Mouse (Mus musculus): ENCODE measurements around the gene 2010300C02Rik. TPM values are rescaled to one million over a fixed set of nuclear protein-coding genes. Genes with fewer than 3 reads are reported as not detected.

Gene 2010300C02Rik
- total RNA-seq, 2 experiments from 2014 or later = 151 to 166 TPM

DNA sequence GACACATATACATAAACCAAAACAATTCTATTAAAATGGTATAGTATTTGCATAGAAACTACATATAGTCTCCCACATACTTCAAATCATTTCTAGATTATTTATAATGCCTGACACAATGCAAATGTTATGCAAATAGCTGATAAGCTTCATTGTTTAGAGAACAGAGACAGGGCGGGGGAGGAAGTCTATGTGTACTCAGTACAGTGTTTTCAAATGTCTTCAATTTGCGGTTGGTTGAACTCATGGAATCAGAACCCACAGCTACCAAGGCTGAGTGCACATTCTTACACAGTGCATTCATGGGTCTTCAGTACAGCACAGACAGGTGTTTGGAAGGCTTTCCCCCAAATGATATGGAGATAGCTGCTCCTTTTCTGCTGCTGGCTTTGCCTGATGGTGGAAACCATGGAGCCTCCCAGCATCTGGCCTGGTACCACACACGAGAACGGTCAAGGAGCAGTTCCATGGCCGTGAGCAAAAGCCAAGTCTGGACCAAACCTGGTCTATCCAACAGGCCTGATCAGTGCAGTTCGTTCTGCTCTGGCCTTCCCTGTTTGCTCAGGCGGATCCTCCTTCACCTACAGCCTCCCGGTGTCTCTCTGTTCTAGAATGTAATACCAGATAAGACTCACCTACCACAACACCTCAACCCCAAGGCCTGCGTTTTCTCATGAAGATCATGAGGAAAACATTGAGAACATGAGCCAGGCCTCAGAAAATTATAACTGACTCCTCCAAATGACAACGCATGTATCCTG, 8.1 kb downstream of the 2010300C02Rik start:
- no peak for DNase-seq (ENCODE audit: low spot score in 2 of 2)

DNA sequence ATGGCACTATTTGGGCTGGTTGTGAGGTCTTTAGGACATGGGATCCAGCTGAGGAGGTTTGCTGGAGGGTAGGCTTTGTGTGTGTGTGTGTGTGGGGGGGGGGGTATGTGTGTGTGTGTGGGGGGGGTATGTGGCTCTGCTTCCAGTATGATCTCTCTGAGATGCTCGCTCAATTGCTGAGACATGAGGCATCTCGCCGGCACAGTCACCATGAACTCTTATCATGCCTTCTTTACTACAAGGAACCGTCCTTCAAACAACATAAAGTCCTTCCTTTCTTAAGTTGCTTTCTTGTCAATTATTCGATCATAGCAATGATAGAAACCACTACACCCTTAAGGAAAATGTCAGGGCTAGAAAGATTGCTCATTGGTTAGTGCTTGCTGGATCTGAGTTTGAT, 8.8 kb downstream of the 2010300C02Rik start:
- no peak for DNase-seq (ENCODE audit: low spot score in 2 of 2)

DNA sequence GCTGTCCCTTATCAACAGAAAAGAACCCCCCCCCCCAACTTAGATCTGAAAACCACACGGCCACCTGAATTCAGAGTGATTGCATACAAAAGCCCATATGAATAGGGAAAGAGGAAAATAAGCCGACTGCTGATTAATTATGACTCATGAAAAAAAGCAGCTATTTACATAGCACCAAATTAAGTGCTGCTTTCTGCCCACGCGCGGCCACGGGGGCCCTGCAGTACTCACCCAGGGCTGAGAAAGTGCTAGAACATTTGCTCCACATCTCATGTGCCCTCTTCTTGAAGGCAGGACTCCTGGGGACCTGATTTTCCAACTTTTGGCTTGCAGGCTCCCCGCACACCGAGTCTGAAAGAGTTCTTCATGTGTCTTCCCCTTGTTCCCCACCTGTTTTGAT, 10.1 kb downstream of the 2010300C02Rik start:
- no peak for DNase-seq (ENCODE audit: low spot score in 2 of 2)

DNA sequence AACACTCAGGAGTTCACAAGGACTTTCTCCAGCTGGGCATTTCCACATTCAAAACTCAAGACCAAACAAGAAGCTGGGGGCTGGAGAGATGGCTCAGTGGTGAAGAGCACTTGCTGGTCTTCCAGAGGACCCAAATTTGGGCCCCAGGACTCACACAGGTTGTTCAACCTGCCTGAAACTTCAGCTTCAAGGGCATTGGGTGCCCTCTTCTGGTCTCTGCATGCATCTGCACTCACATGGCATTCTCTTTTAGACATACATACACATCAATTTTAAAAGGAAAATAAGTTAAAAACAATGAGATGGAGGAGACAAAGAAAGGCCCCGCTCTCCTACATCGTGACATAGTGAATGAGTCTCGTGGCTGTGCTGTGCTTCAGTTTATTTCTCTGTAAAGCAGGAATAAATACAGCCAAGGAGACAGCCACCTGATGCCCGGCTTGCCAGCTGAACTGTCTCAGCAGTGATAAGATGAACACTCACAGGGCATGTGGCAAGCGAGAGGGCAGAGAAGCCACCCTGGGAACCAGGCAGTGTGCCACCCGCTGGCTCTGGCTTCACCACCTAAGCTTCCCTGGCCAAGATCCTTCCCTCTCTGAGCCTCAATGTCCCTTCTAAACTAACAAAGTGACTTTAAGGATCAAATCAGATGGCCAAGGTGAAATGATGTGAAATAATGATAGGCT, 11.5 kb downstream of the 2010300C02Rik start:
- no peak for DNase-seq (ENCODE audit: low spot score in 2 of 2)

DNA sequence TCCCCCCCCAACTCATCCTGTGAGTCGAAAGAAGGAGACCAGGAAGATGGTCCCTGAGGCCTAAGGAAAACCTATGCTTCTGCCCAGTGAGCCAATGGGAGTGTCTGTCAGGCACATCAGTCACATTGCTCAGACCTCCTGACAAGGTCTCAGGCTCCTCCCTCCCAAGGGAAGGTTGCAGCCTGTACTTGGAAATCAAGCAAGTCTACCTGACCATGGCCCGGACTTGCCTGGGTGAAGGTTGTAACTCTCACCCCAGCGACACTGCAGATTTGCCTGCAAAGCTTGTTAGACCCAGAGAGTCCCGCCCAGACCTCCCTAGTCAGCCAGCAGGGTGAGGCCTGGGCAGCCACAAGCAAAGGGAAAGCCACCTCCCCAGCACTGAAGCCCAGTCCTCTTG, 17.6 kb downstream of the 2010300C02Rik start:
- DNase-seq (ENCODE audit: low spot score in 2 of 2) = no peak

DNA sequence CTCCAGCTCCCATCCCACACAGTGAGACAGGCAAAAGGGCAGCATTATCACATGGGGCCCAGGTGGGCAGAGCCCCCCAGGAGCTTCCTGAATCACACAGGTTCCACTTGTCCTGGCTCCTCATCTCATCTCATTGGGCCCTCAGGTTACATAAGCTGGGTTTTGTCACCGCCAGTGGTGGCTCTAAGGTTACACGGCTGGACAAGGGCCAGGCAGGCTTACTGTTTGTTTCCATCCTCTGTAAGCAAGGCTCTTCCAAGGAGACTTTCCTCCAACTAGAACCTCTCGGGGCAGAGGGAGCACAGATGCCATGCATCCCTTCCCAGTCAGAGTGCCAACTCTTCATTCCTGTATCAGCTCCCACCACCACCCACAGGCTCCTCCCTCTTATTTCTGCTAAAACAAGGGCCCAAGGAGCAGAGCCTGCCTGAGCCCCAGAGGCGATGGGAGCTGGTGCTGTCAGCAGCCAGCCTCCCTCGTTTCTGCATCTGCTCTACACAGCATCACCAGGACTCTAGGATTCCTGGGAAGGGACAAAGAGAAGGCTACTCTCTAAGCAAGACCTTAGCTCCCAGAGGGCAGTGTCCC, 20.9 kb downstream of the 2010300C02Rik start:
- no peak for DNase-seq (ENCODE audit: low spot score in 2 of 2)

DNA sequence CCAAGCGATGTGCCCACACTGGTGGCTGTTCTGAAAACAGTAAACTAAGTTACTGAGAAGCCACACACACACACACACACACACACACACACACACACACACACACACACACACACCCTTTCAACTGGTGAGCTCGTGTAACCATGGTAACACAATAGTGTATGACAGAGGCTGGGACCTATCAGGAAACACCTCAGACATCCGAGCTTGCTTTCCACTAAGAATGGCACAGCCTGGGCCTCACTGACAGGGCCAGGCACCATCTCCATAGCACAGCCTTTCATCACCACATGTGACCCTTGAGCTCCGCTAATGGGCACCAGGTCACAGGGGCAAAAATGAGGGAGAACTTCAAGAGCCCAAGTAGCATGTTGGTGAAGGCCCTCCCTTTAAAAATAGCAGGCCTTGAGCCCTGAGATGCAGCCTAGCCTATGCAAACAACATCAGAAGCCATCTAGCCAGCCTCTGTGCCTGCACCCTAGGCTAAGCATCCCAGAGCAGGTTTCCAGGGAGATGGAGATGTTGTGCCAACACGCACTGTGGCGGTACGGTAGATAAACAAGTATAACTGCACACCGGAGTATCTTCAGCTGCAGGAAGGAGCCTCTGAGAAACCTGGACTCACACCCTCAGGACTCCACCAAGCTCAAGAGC, 21.6 kb downstream of the 2010300C02Rik start:
- no peak for DNase-seq (ENCODE audit: low spot score in 2 of 2)

DNA sequence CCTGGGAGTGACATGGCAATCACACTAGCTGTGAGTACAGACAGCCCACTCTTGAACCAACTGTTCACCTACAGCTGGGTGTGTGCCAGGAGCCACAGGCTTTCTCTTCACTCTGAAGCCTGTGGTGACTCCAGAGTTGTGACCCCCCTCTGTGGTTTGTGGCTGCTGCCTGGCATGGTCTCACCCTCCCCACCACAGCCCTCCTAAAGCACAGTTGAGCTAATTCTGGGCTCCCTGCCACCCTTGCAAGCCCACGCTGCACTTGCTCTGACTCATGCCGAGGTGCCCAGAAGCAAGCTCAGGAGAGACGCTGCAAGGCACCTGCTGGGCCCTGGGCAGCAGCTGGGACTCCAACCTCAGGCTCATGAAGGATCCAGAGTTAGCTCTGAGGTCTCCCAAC, 23.0 kb downstream of the 2010300C02Rik start:
- DNase-seq (ENCODE audit: low spot score in 2 of 2) = peak; percentile 63 to 67

DNA sequence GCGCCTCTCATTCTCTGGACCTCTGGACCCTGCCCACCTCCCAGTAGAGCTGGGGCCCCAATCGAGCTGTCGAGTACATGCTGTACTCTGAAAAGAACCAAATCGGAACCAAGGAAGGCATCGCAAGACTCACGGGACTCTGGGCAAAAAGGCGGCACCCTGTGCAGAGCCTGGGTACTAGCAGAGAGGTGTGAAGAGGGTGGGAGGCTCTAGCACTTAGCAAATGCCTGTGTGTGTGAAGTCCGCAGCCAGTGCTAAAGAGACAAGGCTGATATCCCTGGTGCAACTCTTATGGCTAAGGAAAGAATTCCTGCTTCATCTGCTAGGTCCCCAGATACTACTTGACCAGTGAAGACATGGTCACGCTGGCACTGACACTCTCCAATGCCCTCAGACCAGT, 24.2 kb downstream of the 2010300C02Rik start:
- no peak for DNase-seq (ENCODE audit: low spot score in 2 of 2)

DNA sequence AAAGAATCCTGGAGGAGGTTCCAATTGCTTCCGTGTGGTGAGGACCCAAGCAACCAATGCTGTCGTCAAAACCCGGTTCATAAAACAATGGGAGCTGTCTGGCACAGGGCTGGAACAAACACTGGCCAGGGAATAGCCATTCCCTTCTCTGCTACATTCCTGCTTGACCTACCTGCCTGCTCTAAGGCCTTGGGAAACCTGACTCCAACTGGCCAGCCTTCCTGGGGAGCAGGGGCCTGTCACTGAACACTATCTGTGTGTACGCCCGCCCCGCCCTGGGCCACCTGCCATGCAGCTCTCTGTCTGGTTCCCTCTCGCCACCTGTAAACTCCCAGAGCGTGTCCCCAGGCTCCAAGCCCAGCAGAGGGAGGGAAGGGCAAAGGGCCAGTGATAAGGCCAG, 25.5 kb downstream of the 2010300C02Rik start:
- DNase-seq (ENCODE audit: low spot score in 2 of 2) = no peak

DNA sequence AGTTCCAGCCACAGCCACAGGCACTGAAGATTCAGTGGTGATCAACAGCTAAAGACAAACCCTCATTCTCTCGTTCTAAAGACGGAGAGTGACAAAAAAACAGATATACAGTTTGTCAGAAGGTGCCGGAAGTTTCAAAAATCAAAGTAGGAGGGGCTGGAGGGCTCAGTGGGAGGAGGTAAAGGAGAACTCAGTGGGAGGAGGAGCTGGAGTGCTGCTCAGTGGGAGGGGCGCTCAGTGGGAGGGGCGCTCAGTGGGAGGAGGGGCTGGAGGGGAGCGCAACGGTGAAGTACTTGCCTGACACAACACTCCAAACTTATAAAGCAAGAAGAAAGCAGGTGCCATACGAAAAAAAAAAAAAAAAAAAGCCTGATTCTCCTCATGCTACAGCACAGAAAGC, 28.7 kb downstream of the 2010300C02Rik start:
- DNase-seq (ENCODE audit: low spot score in 2 of 2) = no peak

DNA sequence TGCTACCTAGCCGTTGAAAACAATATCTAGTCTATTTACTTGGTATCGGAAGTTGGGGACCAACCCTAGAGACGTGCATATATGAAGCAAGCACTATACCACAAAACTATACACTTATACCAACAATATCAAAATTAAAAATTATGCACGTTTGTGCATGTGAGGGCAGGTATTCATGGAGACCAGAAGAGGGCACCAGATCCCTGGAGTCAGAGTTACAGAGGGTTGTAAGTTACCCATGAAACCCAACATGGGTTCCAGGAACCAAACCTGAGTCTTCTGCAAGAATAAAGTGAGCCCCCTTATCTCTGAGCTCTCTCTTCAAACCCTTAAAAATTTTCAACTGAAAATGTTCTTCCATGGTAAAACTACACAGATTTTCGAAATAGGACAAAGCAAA, 29.2 kb downstream of the 2010300C02Rik start:
- DNase-seq (ENCODE audit: low spot score in 2 of 2) = no peak

DNA sequence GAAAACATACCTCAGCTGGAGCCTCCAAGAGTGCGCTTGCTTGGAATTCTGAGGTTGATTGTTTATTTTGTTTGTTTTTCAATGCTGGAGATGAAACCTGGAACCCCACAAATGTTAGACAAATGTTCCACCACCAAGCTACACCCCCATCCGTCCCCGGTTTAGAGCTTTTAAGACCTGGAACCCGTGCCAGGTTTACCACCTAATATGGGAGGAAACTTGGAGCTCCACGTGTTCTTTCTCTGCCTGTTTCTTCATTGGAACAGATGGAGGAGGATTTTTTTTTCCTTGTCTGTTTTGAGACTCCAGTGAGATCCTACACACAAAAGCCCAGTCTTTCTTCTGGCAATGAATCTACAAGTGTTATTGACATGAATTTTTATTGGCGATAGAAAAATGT, 30.2 kb downstream of the 2010300C02Rik start:
- no peak for DNase-seq (ENCODE audit: low spot score in 2 of 2)

DNA sequence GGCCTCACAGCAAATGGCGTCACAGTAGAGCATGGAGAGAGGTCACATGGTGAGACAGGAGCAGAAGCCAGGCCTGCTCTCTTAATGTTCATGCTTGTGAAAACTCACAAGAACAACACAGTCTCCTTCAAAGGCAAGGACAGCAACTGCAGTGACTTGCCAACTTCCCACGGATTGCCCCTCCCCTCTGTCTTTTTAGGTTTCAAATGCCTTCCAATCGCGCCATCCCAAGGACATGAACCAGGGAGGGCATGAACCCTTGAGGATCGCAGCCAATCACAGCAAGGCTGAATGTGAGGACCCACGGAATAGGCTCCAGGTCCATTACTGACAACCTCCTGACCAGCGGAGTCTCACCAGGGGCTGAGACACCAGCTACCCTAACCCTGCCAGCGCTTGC, 31.5 kb downstream of the 2010300C02Rik start:
- DNase-seq (ENCODE audit: low spot score in 2 of 2) = no peak

DNA sequence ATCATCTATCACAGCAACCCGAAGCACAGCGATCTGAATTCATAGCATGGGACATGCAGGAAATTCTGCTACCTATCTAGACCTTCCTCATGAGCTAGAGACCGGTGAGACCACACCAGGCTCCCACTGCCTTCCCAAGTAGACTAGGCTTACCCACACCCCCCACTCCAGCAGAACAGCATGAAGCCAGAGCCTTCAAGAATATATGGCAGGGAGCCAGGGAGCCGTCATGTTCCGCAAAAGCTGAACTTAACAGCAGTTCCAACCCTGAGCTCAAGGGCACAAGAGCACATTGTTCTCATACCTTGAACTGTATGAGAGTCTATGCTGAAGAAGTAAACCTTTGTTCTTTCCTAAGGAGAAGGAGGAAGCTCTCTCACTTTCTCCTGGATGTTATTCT, 32.4 kb downstream of the 2010300C02Rik start:
- peak; percentile 50 to 53 for DNase-seq (ENCODE audit: low spot score in 2 of 2)

DNA sequence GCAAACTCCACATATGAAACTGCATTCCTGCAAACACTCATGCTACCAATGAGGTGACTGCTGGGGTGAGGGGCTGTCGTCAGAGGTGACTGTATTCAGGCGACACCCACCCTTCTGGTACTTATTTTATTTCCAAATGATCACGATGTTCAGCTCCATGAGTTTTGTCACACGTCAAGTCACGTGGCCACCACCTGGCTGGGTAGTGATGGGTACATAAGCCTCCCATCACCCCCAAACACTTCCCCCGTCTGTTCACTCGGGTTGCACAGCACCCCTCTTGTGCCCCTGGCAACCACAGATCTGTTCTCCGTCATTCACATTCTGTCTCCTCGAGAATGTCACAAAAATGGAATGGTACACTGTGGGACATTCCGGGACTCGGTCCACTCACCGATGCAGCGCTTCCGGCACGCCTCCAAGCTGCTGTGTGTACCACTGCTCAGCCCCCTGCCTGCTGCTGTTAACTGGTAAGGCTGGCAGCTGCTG, 32.9 kb downstream of the 2010300C02Rik start:
- DNase-seq (ENCODE audit: low spot score in 2 of 2) = peak; percentile 71 to 73

DNA sequence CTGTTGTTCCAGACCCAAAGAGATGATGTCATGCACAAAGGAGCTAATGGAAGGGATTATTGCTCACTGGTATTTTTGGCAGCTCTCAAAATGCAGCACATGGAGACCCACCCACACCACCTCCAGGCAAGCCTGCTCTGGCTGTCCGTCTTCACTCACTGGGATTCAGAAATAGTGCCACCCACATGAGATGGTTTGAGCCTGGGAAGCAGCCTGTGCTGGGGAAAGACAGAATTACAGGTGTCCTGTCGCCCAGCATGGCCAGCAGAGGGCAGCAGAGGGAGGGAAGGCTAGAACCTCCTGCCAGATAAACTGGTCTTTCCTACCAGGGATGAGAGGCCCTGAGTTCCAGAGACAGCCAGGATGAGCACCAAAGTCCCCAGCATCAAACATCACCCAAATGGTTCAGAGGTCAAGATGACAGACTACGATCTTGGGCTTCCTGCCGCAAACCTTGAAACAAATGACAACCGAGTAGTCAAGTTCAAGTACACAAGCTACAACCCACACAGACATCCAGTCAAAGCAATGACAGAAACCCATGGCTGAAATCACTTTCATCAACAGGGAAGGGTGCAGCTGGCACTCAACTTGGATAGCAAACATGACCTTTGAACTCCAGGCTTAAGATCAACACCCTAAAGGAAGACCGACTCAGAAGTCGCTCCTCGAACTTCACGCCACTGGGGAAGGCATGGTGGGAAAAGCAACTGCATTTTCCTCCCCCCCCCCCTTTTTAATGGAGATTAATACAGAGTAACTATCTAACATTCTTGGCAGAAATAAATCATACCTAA, 41.4 kb downstream of the 2010300C02Rik start:
- peak; percentile 87 to 90 for DNase-seq (ENCODE audit: low spot score in 2 of 2)

DNA sequence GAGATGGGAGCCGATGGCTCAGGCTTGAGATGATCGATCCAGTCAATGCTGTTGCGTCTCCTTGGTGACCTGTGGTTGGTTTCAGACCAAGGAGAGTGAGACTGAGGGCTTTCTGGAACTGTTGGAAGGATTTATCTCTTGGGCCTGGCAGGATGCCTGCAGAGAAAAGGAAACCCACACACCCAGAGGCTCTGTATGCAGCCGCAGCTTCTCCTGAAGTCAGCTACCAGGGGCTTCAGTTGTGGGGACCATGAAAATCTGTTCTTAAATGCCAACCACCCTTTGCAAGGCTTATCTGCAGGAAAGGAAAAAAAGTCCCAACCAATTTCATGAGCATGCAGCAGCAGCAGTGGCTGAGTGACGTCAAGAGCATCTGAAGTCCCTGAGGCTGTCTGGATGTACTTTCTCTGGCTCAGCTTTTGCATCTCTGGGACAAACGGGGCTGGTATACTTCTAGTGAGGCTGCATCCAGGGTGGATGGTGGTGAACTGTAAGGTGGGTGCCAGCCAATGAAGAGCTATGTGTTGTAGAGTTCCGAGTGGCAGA, 42.8 kb downstream of the 2010300C02Rik start:
- DNase-seq (ENCODE audit: low spot score in 2 of 2) = no peak

DNA sequence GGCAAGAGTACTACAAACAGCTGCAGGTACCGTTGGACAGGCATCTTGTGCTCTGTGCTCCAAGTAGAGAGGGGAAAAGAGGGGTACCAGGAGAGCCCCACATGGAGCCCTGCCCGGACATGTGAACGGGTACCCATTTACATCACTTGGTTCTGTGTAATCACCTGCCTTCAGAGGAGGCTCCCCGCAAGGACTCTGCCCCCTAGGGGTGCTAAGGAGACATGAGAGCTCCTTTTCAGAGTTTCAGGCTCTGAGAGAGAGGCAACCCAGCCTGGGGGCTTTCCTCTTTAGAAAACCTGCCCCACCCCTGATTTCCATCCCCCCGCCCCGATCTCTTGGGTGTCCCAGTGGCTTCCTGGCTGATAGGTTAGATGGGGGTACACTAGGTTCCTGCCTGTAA, 44.4 kb downstream of the 2010300C02Rik start:
- no peak for DNase-seq (ENCODE audit: low spot score in 2 of 2)

DNA sequence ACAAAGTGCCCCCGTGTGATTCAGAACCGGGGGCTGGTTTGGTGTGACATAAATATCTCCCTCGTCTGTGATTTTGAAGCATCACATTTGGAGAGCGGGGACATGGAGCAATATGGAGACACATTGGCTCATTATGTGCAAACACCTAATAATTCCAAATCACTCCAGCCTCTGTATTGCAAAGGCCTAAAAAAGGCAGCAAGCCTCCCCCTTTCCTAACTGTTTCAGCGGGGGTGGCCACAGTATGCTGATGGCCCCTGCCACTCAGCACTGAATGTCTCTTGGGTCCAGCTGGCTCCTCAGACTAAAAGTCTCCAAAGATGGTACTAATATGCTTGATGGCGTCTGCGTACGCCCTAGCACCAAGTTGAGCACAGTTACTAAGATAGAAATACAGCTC, 45.6 kb downstream of the 2010300C02Rik start:
- DNase-seq (ENCODE audit: low spot score in 2 of 2) = no peak

DNA sequence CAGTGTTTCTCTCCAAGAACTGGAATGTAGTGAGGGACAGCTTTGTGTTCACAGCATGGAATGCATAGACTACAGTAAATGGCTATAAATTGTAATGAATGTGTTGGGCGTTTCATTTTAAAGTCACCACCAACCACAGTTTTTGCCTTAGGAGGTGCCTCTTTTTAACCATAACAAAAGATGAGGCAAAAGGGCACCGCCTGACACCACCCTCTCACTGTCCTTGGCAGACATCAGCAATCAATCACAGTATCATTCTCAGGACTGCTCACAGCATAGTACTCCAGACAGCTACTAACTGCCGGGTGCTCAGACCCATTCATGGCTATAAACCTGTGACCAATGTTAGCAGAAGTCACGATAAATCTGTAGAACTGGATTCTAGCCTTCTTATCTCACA, 48.6 kb downstream of the 2010300C02Rik start:
- DNase-seq (ENCODE audit: low spot score in 2 of 2) = no peak
